Mouse (Mus musculus) spleen, adult 10 weeks (tissue): ENCODE measurements around the gene Pole4. TPM values are rescaled to one million over a fixed set of nuclear protein-coding genes. Genes with fewer than 3 reads are reported as not detected.

ENCODE experiments used
- polyA plus RNA-seq: library from polyadenylated mRNA; stranded (reverse); fragments of 350-450 nt; fragmentation: Illumina TruSeq; extraction: RNeasy Lipid Tissue Mini Kit (QIAGEN cat#74804); gene quantifications from one replicate; pipeline ENCODE4 v1.2.3, GENCODE M21; 2015; ENCODE audit warnings: low replicate concordance; ENCODE audit not compliant: insufficient read depth

Pole4 gene
- polyA plus RNA-seq, result 134 TPM

DNA sequence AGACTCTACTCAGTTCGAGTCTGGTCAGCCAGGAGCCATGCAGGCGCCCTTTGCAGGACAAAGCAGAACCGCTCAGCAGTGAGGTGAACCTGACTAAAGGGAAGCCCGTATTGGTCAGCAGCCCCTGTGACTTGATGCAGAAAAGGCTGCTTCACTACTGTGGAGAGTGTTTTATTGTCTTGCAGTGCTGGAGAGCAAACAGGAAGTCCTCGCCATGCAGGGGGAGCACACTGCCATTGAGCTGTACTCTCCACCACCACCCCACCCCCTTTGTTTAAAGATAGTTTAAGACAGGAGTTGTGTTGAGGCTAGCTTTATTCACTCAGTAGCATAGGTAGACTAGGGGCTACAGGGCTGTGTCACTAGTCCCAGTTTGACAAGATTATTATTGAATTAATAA, at the start of gene Pole4:
Pole4 (minus strand) TSS at position 145 of the 400 bp plus-strand sequence.

Other genes with a start within 250 kb of the Pole4 start
- 15.1 TPM for gene Hk2, start 69.1 kb upstream of the Pole4 start, polyA plus RNA-seq
- 2.3 TPM for gene Sema4f, start 234.4 kb upstream of the Pole4 start, polyA plus RNA-seq
- gene M1ap, start 241.5 kb upstream of the Pole4 start, polyA plus RNA-seq, result 0.52 TPM